In genomic region chr7:76597812-76598211, GRCm38 (mm10) we compare ENCODE assay signal across 24 mouse cellular contexts.
DNase-seq lines count a peak whose midpoint lies in the region; ATAC-seq and TF ChIP-seq lines count a peak whose summit lies in the region.
"Had no signal": no experiment of that assay in that cellular context is flagged by ENCODE, and none has a peak within 500 bp of the region (broad histone marks: within the 10 kb centered on the region; RNA-seq: fewer than 3 reads in every experiment).

No protein-coding gene starts in this region.

- H3K27me3 ChIP-seq in forebrain, embryonic 13.5 days, result no peaks in the 10 kb centered on the region
- H3K27me3 ChIP-seq in forebrain, embryonic 11.5 days (ENCODE audit: control insufficient read depth, insufficient read depth, low read length), result no peaks in the 10 kb centered on the region
- no peaks in the 10 kb centered on the region for H3K27me3 ChIP-seq in midbrain, embryonic 11.5 days (ENCODE audit: control insufficient read depth, insufficient read depth, low read length)
- no peaks in the 10 kb centered on the region for H3K27me3 ChIP-seq in midbrain, postnatal 0 days (ENCODE audit: insufficient read depth, low read length)
- H3K27me3 ChIP-seq in midbrain, embryonic 14.5 days (ENCODE audit: control insufficient read depth, insufficient read depth, low read length), result no peaks in the 10 kb centered on the region
- H3K27me3 ChIP-seq: heart, embryonic 13.5 days; Patski had no signal

- no peak overlapping the region for H3K4me2 ChIP-seq in forebrain, embryonic 13.5 days
- H3K4me2 ChIP-seq in forebrain, embryonic 11.5 days (ENCODE audit: low read depth, low read length, severe bottlenecking), result no peak overlapping the region
- no peak overlapping the region for H3K4me2 ChIP-seq in midbrain, embryonic 11.5 days
- no peak overlapping the region for H3K4me2 ChIP-seq in midbrain, postnatal 0 days (ENCODE audit: low read depth, low read length, poor library complexity, severe bottlenecking)
- no peak overlapping the region for H3K4me2 ChIP-seq in midbrain, embryonic 14.5 days (ENCODE audit: low read length)
- H3K4me2 ChIP-seq: heart, embryonic 13.5 days had no signal

- no peak overlapping the region for H3K27ac ChIP-seq in forebrain, embryonic 13.5 days
- no peak overlapping the region for H3K27ac ChIP-seq in forebrain, embryonic 11.5 days (ENCODE audit: low read depth, low read length)
- H3K27ac ChIP-seq in midbrain, embryonic 11.5 days (ENCODE audit: low read depth, low read length), result no peak overlapping the region
- H3K27ac ChIP-seq in midbrain, postnatal 0 days (ENCODE audit: low read depth, low read length), result no peak overlapping the region
- H3K27ac ChIP-seq in midbrain, embryonic 14.5 days (replicated peaks; ENCODE audit: low read depth, low read length), result no peak overlapping the region
- H3K27ac ChIP-seq: heart, embryonic 13.5 days; kidney, postnatal 0 days; liver, embryonic 14.5 days; macrophage had no signal

- H3K4me3 ChIP-seq in forebrain, embryonic 13.5 days, result no peak overlapping the region
- H3K4me3 ChIP-seq in forebrain, embryonic 11.5 days (ENCODE audit: low read depth, low read length), result no peak overlapping the region
- H3K4me3 ChIP-seq in midbrain, embryonic 11.5 days (ENCODE audit: low read depth, low read length), result no peak overlapping the region
- no peak overlapping the region for H3K4me3 ChIP-seq in midbrain, postnatal 0 days (ENCODE audit: low read depth, low read length)
- H3K4me3 ChIP-seq in midbrain, embryonic 14.5 days (replicated peaks; ENCODE audit: low read depth, low read length), result no peak overlapping the region
- H3K4me3 ChIP-seq: heart, embryonic 13.5 days had no signal

- WGBS in forebrain, embryonic 13.5 days, result 25% methylated on average over 2 of the region's 2 CpGs
- 45% methylated on average over 2 of the region's 2 CpGs for WGBS in forebrain, embryonic 11.5 days
- 34% methylated on average over 2 of the region's 2 CpGs for WGBS in midbrain, embryonic 11.5 days
- WGBS in midbrain, postnatal 0 days, result 20% methylated on average over 2 of the region's 2 CpGs
- WGBS in midbrain, embryonic 14.5 days, result 9% methylated on average over 2 of the region's 2 CpGs

- no peaks in the 10 kb centered on the region for H3K36me3 ChIP-seq in forebrain, embryonic 13.5 days (ENCODE audit: poor library complexity, severe bottlenecking)
- H3K36me3 ChIP-seq in forebrain, embryonic 11.5 days (ENCODE audit: control insufficient read depth, insufficient read depth, low read length), result no peaks in the 10 kb centered on the region
- H3K36me3 ChIP-seq in midbrain, embryonic 11.5 days (ENCODE audit: control insufficient read depth, insufficient read depth, low read length), result no peaks in the 10 kb centered on the region
- no peaks in the 10 kb centered on the region for H3K36me3 ChIP-seq in midbrain, postnatal 0 days (ENCODE audit: insufficient read depth, low read length)
- H3K36me3 ChIP-seq in midbrain, embryonic 14.5 days (ENCODE audit: control insufficient read depth, insufficient read depth, low read length), result no peaks in the 10 kb centered on the region
- H3K36me3 ChIP-seq: G1E; heart, embryonic 13.5 days had no signal

- no peaks in the 10 kb centered on the region for H3K9me3 ChIP-seq in forebrain, embryonic 13.5 days (replicated peaks)
- no peaks in the 10 kb centered on the region for H3K9me3 ChIP-seq in forebrain, embryonic 11.5 days (ENCODE audit: control insufficient read depth, low read length)
- H3K9me3 ChIP-seq in midbrain, embryonic 11.5 days (ENCODE audit: control insufficient read depth, low read length), result no peaks in the 10 kb centered on the region
- no peaks in the 10 kb centered on the region for H3K9me3 ChIP-seq in midbrain, postnatal 0 days (ENCODE audit: low read length)
- no peaks in the 10 kb centered on the region for H3K9me3 ChIP-seq in midbrain, embryonic 14.5 days (ENCODE audit: control insufficient read depth, low read length)
- H3K9me3 ChIP-seq: G1E; heart, embryonic 13.5 days had no signal

- no peak for DNase-seq in forebrain, embryonic 11.5 days (ENCODE audit: low spot score)
- no peak for DNase-seq in midbrain, embryonic 11.5 days (ENCODE audit: low spot score, missing footprints)
- no peak for DNase-seq in midbrain, postnatal 0 days (ENCODE audit: low spot score)
- peak; percentile 6 for DNase-seq in brain, adult 2 months (ENCODE audit: low read depth, low spot score)
- DNase-seq in midbrain, embryonic 14.5 days, result peak; percentile 19
- DNase-seq in adipocyte (ENCODE audit: low spot score), result no peak
- DNase-seq: cerebellum, adult 2 months; cerebellum, postnatal 14 days; heart, postnatal 10 days; kidney, adult 8-10 months; kidney, postnatal 4 days; layer of hippocampus, postnatal 36 days; liver; lung, adult 2 months; lung, postnatal 10 days; thymus, postnatal 4 days had no signal

- no peak for TF ChIP-seq CTCF in midbrain, postnatal 0 days (IDR thresholded peaks at IDR 0.05)

- peak; percentile 68; the same call in 1 of the 2 replicates for ATAC-seq in forebrain, embryonic 13.5 days
- ATAC-seq in forebrain, embryonic 11.5 days (replicated peaks; ENCODE audit: low FRiP score), result no peak
- ATAC-seq in midbrain, embryonic 11.5 days (ENCODE audit: low FRiP score), result peak; percentile 58; the same call in 1 of the 2 replicates
- ATAC-seq in midbrain, postnatal 0 days (ENCODE audit: low FRiP score), result no peak
- no peak; the same call in 1 of the 2 replicates for ATAC-seq in midbrain, embryonic 14.5 days (ENCODE audit: low FRiP score, low TSS enrichment)
- ATAC-seq: intestine, embryonic 16.5 days; Patski had no signal

- 0 out of 2 replicates have a peak, but pooled peaks cover 5% of the 10 kb centered on the region for H3K4me1 ChIP-seq in forebrain, embryonic 13.5 days
- H3K4me1 ChIP-seq in forebrain, embryonic 11.5 days (replicated peaks; ENCODE audit: control insufficient read depth, insufficient read depth, low read length), result peaks cover 2% of the 10 kb centered on the region; the same call in 1 of the 2 replicates
- no peaks in the 10 kb centered on the region for H3K4me1 ChIP-seq in midbrain, embryonic 11.5 days (ENCODE audit: control insufficient read depth, insufficient read depth, low read length)
- H3K4me1 ChIP-seq in midbrain, postnatal 0 days (ENCODE audit: insufficient read depth, low read length), result no peaks in the 10 kb centered on the region
- 0 out of 2 replicates have a peak, but pooled peaks cover 3% of the 10 kb centered on the region for H3K4me1 ChIP-seq in midbrain, embryonic 14.5 days (ENCODE audit: control insufficient read depth, insufficient read depth, low read length)
- H3K4me1 ChIP-seq: heart, embryonic 13.5 days had no signal

- no peak overlapping the region for H3K9ac ChIP-seq in forebrain, embryonic 13.5 days
- no peak overlapping the region for H3K9ac ChIP-seq in forebrain, embryonic 11.5 days (ENCODE audit: low read length)
- H3K9ac ChIP-seq in midbrain, embryonic 11.5 days (ENCODE audit: low read length), result no peak overlapping the region
- H3K9ac ChIP-seq in midbrain, postnatal 0 days (replicated peaks; ENCODE audit: low read length, poor library complexity, severe bottlenecking), result no peak overlapping the region
- no peak overlapping the region for H3K9ac ChIP-seq in midbrain, embryonic 14.5 days (replicated peaks; ENCODE audit: low read length)
- H3K9ac ChIP-seq: heart, embryonic 13.5 days; liver, embryonic 14.5 days had no signal

Comparison
In these comparisons a context has a peak if more than half of its experiments do, and no peak if none do; other contexts are left out.
1. ATAC-seq: peak in forebrain, embryonic 13.5 days (single experiment) and midbrain, embryonic 11.5 days (single experiment); none in forebrain, embryonic 11.5 days (single experiment), midbrain, postnatal 0 days (single experiment) and midbrain, embryonic 14.5 days (single experiment).
2. DNase-seq: peak in brain, adult 2 months (single experiment) and midbrain, embryonic 14.5 days (single experiment); none in forebrain, embryonic 11.5 days (single experiment), midbrain, embryonic 11.5 days (single experiment), midbrain, postnatal 0 days (single experiment) and adipocyte (single experiment).